Mouse (Mus musculus) C2C12 (cell line): Measurements from ENCODE around the gene Tor3a. TPM values are rescaled to one million over a fixed set of nuclear protein-coding genes. Genes with fewer than 3 reads are reported as not detected.

ENCODE experiments used
- H3K27me3 ChIP-seq: one replicate; pipeline ENCODE4 v1.6.1; 2011; ENCODE audit not compliant: control insufficient read depth, insufficient read depth, insufficient read length
- H3K36me3 ChIP-seq: one replicate; pipeline ENCODE4 v1.6.1; 2011; ENCODE audit not compliant: control insufficient read depth, insufficient read depth
- H3K4me3 ChIP-seq: one replicate; pipeline ENCODE4 v1.5.1; 2011; ENCODE audit warnings: mild to moderate bottlenecking, control low read depth; ENCODE audit not compliant: poor library complexity, insufficient read depth, severe bottlenecking
- H3K79me2 ChIP-seq: one replicate; pipeline ENCODE4 v1.6.1; 2011; ENCODE audit not compliant: control insufficient read depth, insufficient read depth
- H3K79me3 ChIP-seq: one replicate; pipeline ENCODE4 v1.6.1; 2011; ENCODE audit warnings: low read depth, control low read depth
- H3ac ChIP-seq: one replicate; pipeline ENCODE3; 2011; ENCODE audit warnings: low read depth; ENCODE audit not compliant: control insufficient read depth, insufficient read length
- CEBPB ChIP-seq: IDR thresholded peaks from one replicate; pipeline ENCODE4 v1.6.1; 2011; ENCODE audit warnings: low read depth, mild to moderate bottlenecking, control low read depth, moderate library complexity
- CTCF ChIP-seq: IDR thresholded peaks from one replicate; pipeline ENCODE4 v1.5.1; 2011; ENCODE audit not compliant: control insufficient read depth, insufficient read depth, insufficient read length
- FOSL1 ChIP-seq: IDR thresholded peaks from one replicate; pipeline ENCODE4 v1.8.0; 2011; ENCODE audit warnings: mild to moderate bottlenecking, low read length; ENCODE audit not compliant: poor library complexity, insufficient read depth, severe bottlenecking
- MAX ChIP-seq: IDR thresholded peaks from one replicate; pipeline ENCODE4 v1.6.1; 2011; ENCODE audit warnings: mild to moderate bottlenecking, control low read depth
- MYOD1 ChIP-seq: IDR thresholded peaks from one replicate; pipeline ENCODE4 v1.6.1; 2011; ENCODE audit warnings: low read depth; ENCODE audit not compliant: control insufficient read depth, insufficient read length
- MYOG ChIP-seq: IDR thresholded peaks from one replicate; pipeline ENCODE4 v1.6.1; 2011; ENCODE audit not compliant: control insufficient read depth, insufficient read length; ENCODE audit errors: extremely low read depth
- USF1 ChIP-seq: IDR thresholded peaks from one replicate; pipeline ENCODE4 v1.6.1; 2011; ENCODE audit warnings: low read depth, mild to moderate bottlenecking, control low read depth, moderate library complexity
- polyA plus RNA-seq: library from polyadenylated mRNA; unstranded; fragments of >200 nt; fragmentation: generic; extraction: Trizol; gene quantifications from one replicate; pipeline ENCODE4 v1.2.1, GENCODE M21; 2012; ENCODE audit warnings: missing spikeins

Gene Tor3a
- polyA plus RNA-seq, 1 experiment = 10.6 TPM

GRCm38 (mm10) chr1:156620951-156621350, 53.2 kb downstream of the Tor3a start:
- Histone ChIP-seq H3ac (no peak overlapping the region), H3K79me2 (peaks cover 80% of the 10 kb centered on the region), H3K4me3 (no peak overlapping the region), H3K36me3 (peaks cover 34% of the 10 kb centered on the region), H3K79me3 (peaks cover 57% of the 10 kb centered on the region), H3K27me3 (no peaks in the 10 kb centered on the region)
- TF ChIP-seq FOSL1 = no peak
- TF ChIP-seq CEBPB = no peak
- no peak for TF ChIP-seq MYOD1
- TF ChIP-seq USF1 = no peak
- TF ChIP-seq MAX = no peak
- TF ChIP-seq MYOG = no peak

GRCm38 (mm10) chr1:156620292-156620909, 53.8 kb downstream of the Tor3a start:
- peaks cover 31% of the 10 kb centered on the region for H3K36me3 ChIP-seq
- peaks cover 56% of the 10 kb centered on the region for H3K79me3 ChIP-seq
- H3K4me3 ChIP-seq = no peak overlapping the region
- TF ChIP-seq MYOG (no peak), CTCF (no peak), USF1 (no peak), MAX (no peak), MYOD1 (no peak), CEBPB (no peak), FOSL1 (no peak)
- H3K79me2 ChIP-seq = peaks cover 80% of the 10 kb centered on the region
- no peaks in the 10 kb centered on the region for H3K27me3 ChIP-seq
- no peak overlapping the region for H3ac ChIP-seq

DNA sequence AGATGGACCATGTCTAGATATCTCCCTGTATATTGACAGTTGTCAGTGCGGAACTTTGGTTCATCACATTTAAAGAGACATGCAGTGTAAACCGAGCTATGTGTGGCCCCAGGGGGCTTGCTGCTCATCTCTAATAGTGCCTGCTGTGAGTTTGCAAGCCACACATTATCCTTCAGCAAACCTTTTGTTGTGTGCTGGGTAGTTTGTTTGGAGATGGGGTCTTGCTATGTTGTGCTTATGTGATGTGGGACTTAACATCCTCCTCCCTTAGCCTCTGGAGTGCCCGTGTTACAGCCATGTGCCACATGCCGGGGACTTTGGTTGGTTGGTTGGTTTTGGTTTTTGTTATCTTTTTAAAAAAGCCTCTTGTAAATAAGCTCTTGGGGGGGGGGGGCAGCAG, 56.3 kb downstream of the Tor3a start:
- H3K79me2 ChIP-seq = peaks cover 81% of the 10 kb centered on the region
- H3K4me3 ChIP-seq = peak overlapping the region; percentile 53
- H3ac ChIP-seq = peak overlapping the region; percentile 67
- H3K79me3 ChIP-seq = peaks cover 46% of the 10 kb centered on the region
- peaks cover 10% of the 10 kb centered on the region for H3K36me3 ChIP-seq
- no peaks in the 10 kb centered on the region for H3K27me3 ChIP-seq
- TF ChIP-seq MYOG = no peak
- TF ChIP-seq MYOD1 = no peak
- no peak for TF ChIP-seq FOSL1
- TF ChIP-seq USF1 = no peak
- no peak for TF ChIP-seq CTCF

- Histone ChIP-seq H3K27me3 (no peaks in the 10 kb centered on the region), H3K36me3 (peaks cover 4% of the 10 kb centered on the region), H3K79me3 (peaks cover 51% of the 10 kb centered on the region), H3K4me3 (peak overlapping the region; percentile 53), H3ac (peak overlapping the region; percentile 67), H3K79me2 (peaks cover 82% of the 10 kb centered on the region)
- TF ChIP-seq CEBPB (no peak), MYOD1 (no peak), CTCF (no peak), MYOG (no peak), USF1 (no peak)
These were observed 57.1 kb downstream of the Tor3a start for GRCm38 (mm10) chr1:156616989-156617598.

DNA sequence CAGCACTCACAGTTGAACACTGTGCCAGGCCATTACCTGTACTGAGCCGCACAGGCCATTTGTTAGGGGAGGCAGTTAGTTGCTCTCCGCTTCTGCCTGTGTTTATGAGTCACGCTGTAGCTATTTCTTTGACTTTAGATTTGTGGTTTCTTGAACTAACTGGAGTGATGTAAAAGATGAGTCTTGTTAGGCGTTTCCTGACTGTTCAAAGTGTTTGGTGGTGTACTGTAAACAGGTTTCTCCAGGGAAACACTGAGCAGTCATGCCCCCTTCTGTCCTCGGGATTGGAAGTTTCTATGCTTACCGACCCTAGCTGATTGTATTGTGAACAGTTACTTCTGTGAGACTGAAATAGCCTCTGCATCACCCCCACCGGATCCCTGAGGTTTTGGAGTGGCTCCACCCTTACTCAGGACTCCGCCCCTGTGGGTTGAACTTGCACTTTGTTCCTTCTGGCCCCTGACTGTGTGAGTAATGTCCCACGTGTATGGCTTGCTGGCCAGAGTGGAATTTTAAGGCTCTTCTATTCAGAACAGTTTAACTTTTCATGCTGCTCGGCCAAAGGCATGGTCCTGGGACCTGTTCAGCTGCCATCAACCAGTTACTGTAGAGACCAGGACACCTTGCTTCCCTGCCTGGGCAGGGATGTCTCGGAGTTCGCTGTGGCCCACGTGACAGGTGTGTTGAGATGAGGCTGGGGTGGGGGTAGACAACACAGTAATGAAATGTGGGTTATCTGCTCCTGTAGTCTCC, 58.6 kb downstream of the Tor3a start:
- Histone ChIP-seq H3ac (peak overlapping the region; percentile 64), H3K36me3 (no peaks in the 10 kb centered on the region), H3K79me3 (peaks cover 52% of the 10 kb centered on the region), H3K27me3 (no peaks in the 10 kb centered on the region), H3K4me3 (peak overlapping the region; percentile 53), H3K79me2 (peaks cover 81% of the 10 kb centered on the region)
- TF ChIP-seq MAX = peak; percentile 85
- TF ChIP-seq FOSL1 = peak; percentile 73
- TF ChIP-seq MYOG = no peak
- no peak for TF ChIP-seq CTCF
- TF ChIP-seq MYOD1 = no peak
- peak; percentile 19 for TF ChIP-seq CEBPB
- TF ChIP-seq USF1 = peak; percentile 58
